Mouse (Mus musculus): ENCODE results near the gene Hnrnpdl. TPM values are rescaled to one million over a fixed set of nuclear protein-coding genes. Genes with fewer than 3 reads are reported as not detected.

Hnrnpdl gene
- total RNA-seq, 2 experiments from 2014 or later, result 145 to 156 TPM

DNA sequence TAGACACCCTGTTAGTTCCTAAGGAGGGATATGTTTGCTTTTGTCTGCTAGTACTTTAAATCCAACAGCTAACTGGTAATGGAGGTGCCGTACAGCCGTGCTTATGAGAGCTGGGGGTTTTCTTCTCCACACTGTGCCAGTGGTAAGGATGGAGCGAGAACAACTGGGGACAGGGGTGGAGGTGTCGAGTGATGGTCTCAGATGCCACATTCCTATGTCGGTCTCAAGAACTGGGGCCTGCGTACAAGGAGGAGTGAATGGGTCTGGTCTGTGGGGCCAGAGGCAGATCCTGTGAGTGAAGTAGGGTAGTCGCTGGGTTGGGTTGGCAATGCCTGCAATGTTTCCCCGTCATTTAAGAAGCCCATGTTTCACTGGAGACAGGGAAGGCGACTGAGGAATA is 26.9 kb downstream of the Hnrnpdl start:
- intact Hi-C loops (cut with DNase I), result no loop called here
- no peak for DNase-seq (ENCODE audit: low spot score in 2 of 2)

DNA sequence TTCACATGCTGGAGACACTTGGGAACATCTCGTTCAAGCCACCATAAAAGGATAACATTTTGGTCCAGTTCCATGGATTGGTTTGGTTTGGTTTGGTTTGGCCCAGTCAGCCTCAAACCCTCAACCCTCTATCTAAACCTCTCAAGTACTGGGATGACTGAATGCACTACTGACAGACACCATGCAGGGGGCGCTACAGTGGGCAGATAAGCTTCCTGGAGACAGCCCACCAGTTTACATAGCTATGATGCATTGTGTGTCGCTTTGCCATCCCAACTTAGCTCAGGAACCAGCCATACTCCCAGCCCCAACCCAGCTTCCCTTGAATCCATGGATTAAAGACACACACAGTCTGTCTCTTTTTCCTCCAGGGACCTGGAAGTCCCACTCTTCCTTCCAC is 31.0 kb downstream of the Hnrnpdl start:
- DNase-seq (ENCODE audit: low spot score in 2 of 2), result no peak
- intact Hi-C loops (cut with DNase I), result no loop called here

- intact Hi-C loops (cut with DNase I), result no loop called here
- DNase-seq (ENCODE audit: low spot score in 2 of 2), result no peak
Observed at GRCm38 (mm10) chr5:100007040-100007375, 32.5 kb downstream of the Hnrnpdl start.

GRCm38 (mm10) chr5:100006324-100007039 is 33.0 kb downstream of the Hnrnpdl start:
- intact Hi-C loops (cut with DNase I), result no loop called here
- no peak for DNase-seq (ENCODE audit: low spot score in 2 of 2)

DNA sequence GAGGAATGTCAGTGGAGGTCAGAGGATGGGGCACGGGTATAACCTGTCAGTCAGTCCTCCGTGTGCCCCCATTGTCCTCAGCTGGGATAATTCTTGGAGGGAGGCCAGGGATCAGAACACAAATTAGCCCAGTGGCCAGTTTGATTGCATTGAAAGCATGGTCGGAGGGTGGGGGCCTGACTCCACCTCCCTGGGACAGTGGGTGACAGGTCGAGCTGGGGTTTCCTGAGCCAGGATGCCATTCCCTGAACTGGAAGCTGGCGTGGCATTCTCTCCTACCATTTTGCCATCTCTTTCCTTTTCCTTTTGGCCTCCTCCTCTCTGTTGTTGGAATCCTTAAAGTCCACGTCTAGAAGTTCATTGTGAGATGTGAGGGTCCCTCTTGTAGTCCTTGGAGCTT is 33.6 kb downstream of the Hnrnpdl start:
- intact Hi-C loops (cut with DNase I), result no loop called here
- DNase-seq (ENCODE audit: low spot score in 2 of 2), result no peak

- DNase-seq (ENCODE audit: low spot score in 2 of 2), result no peak
- intact Hi-C loops (cut with DNase I), result no loop called here
Observed at GRCm38 (mm10) chr5:100005431-100005830, 34.0 kb downstream of the Hnrnpdl start.

DNA sequence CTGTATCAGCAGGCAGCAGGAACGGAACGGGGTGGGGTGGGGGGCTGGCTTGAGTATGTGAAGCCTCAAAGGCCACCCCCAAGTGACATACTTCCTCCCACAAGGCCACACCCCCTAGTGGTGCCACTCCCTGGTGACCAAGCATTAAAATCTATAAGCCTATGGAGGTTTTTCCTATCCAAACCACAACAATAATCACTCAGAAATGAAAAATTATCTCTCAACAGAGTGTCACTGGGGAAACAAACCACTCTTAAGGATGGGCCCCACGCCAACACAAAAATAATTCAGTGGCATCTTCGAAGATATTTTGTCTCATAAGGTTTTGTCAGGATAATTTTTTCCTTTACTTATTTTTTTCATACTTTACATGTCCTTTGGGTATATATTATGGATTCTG is 35.6 kb downstream of the Hnrnpdl start:
- intact Hi-C loops (cut with DNase I), result no loop called here
- no peak for DNase-seq (ENCODE audit: low spot score in 2 of 2)

- intact Hi-C loops (cut with DNase I), result no loop called here
- DNase-seq (ENCODE audit: low spot score in 2 of 2), result no peak
Observed at GRCm38 (mm10) chr5:100000500-100000899, 39.0 kb downstream of the Hnrnpdl start.

GRCm38 (mm10) chr5:100000048-100000447 is 39.4 kb downstream of the Hnrnpdl start:
- no peak for DNase-seq (ENCODE audit: low spot score in 2 of 2)
- intact Hi-C loops (cut with DNase I), result no loop called here

DNA sequence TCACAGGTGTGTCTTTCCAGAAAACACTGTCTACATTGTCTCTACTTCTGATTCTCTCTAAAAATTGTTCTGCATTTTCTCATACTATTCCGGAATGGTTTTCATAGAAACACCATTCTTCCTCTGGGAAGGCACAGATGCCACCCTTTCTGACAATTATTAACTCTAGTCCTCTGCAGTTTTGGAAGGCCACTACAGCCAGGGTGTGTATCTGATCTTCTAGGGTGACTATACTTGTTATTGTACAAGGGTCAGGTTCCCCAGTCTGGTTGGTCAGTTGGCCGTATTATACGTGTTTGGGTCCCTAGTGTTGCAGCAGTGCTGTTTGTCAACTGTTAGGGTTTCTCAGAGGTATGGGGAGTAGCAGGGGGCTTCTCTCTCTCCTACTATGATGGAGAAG is 44.8 kb downstream of the Hnrnpdl start:
- intact Hi-C loops (cut with DNase I), result no loop called here
- no peak for DNase-seq (ENCODE audit: low spot score in 2 of 2)

- DNase-seq (ENCODE audit: low spot score in 2 of 2), result no peak
- intact Hi-C loops (cut with DNase I), result no loop called here
Observed at GRCm38 (mm10) chr5:99994166-99994565, 45.3 kb downstream of the Hnrnpdl start.

Other genes starting within 250 kb of the Hnrnpdl start
- under 1 TPM; 0.78 to 0.89 TPM for gene Vamp9, start 133.4 kb downstream of the Hnrnpdl start, total RNA-seq (2021)
- 100 to 1,000 TPM; 182 to 185 TPM for gene Hnrnpd, start 60.7 kb downstream of the Hnrnpdl start, total RNA-seq (2021)
- 1 to 10 TPM; 1.5 to 1.6 TPM for gene 4930524J08Rik, start 60.6 kb downstream of the Hnrnpdl start, total RNA-seq (2021)
- gene Enoph1, start 321 bp upstream of the Hnrnpdl start, total RNA-seq (2021), result 10 to 100 TPM; 50.3 to 57.4 TPM
- gene Tmem150c, start 120.1 kb upstream of the Hnrnpdl start, total RNA-seq (2021), result 10 to 100 TPM; 42.4 to 44.5 TPM